Mouse (Mus musculus) CH12.LX (cell line): ENCODE data around the gene Ino80d. TPM values are rescaled to one million over a fixed set of nuclear protein-coding genes. Genes with fewer than 3 reads are reported as not detected.

Experiments
- DNase-seq: peaks from one replicate; pipeline ENCODE4 v3.0.0-alpha.2; 2013; ENCODE audit errors: extremely low read depth
- H3K27ac ChIP-seq: 2 replicates; pipeline ENCODE4 v1.5.1; 2012; ENCODE audit warnings: low read depth, mild to moderate bottlenecking, control low read depth, moderate library complexity; ENCODE audit not compliant: insufficient read depth
- H3K27me3 ChIP-seq: replicated peaks from 2 replicates; pipeline ENCODE3; 2012; ENCODE audit warnings: inconsistent platforms
- H3K36me3 ChIP-seq, 2 experiments: replicated peaks in 1 of 2; 2 replicates each; pipeline versions ENCODE3 to v1.6.1; 2012; ENCODE audit warnings: inconsistent platforms in 1 of 2, low read length in 1 of 2, mild to moderate bottlenecking in 1 of 2, mixed read lengths in 1 of 2, moderate library complexity in 1 of 2; ENCODE audit not compliant: control insufficient read depth in 1 of 2, insufficient read depth in 1 of 2
- H3K4me1 ChIP-seq, 2 experiments: 2 replicates each; pipeline ENCODE4 v1.6.1; 2012; ENCODE audit warnings: inconsistent platforms in 1 of 2, moderate library complexity in 1 of 2; ENCODE audit not compliant: insufficient read depth in 2 of 2, control insufficient read depth in 1 of 2
- H3K4me2 ChIP-seq: 2 replicates; pipeline ENCODE4 v1.6.1; 2012; ENCODE audit warnings: low read depth, mild to moderate bottlenecking, control low read depth; ENCODE audit not compliant: poor library complexity, insufficient read depth, severe bottlenecking
- H3K4me3 ChIP-seq, 3 experiments: fragments of 150-350 bp in 1 of 3; sonication (generic) in 1 of 3; replicated peaks in 1 of 3; 2 replicates each; pipeline versions ENCODE3 to v1.5.1; 2011 to 2012; ENCODE audit warnings: low read depth in 2 of 3, low read length in 2 of 3, mild to moderate bottlenecking in 2 of 3, moderate library complexity in 2 of 3, control low read depth in 1 of 3, improper control_type of control experiment in 1 of 3, inconsistent platforms in 1 of 3, mixed read lengths in 1 of 3; ENCODE audit not compliant: poor library complexity in 1 of 3
- H3K79me2 ChIP-seq: replicated peaks from 2 replicates; pipeline ENCODE4 v1.6.1; 2012; ENCODE audit warnings: mild to moderate bottlenecking, moderate library complexity; ENCODE audit not compliant: control insufficient read depth, poor library complexity, insufficient read depth, severe bottlenecking; ENCODE audit errors: extremely low read depth
- H3K9ac ChIP-seq: 2 replicates; pipeline ENCODE4 v1.6.1; 2012; ENCODE audit warnings: low read depth, mild to moderate bottlenecking, control low read depth, moderate library complexity; ENCODE audit not compliant: insufficient read depth
- H3K9me3 ChIP-seq: replicated peaks from 2 replicates; pipeline ENCODE3; 2012; ENCODE audit warnings: low read length, inconsistent platforms, mixed read lengths
- CHD1 ChIP-seq: IDR thresholded peaks from 2 replicates; pipeline ENCODE4 v1.6.1; 2012; ENCODE audit warnings: low read depth, low read length, improper control_type of control experiment, inconsistent platforms
- E2F4 ChIP-seq: IDR thresholded peaks from 2 replicates; pipeline ENCODE4 v1.6.1; 2011; ENCODE audit warnings: low read depth, low read length, improper control_type of control experiment; ENCODE audit not compliant: insufficient replicate concordance
- ETS1 ChIP-seq: conservative IDR thresholded peaks from 2 replicates; pipeline ENCODE4 v1.6.1; 2012; ENCODE audit warnings: low read depth, mild to moderate bottlenecking, inconsistent platforms, low read length, improper control_type of control experiment, moderate library complexity
- GABPA ChIP-seq: IDR thresholded peaks from 2 replicates; pipeline ENCODE4 v1.6.1; 2012; ENCODE audit warnings: low read depth, low read length, improper control_type of control experiment, inconsistent platforms; ENCODE audit not compliant: insufficient replicate concordance
- MYC ChIP-seq: IDR thresholded peaks from 2 replicates; pipeline ENCODE4 v1.6.1; 2011; ENCODE audit warnings: low read depth, mild to moderate bottlenecking, improper control_type of control experiment, low read length
- NRF1 ChIP-seq: IDR thresholded peaks from 2 replicates; pipeline ENCODE4 v1.6.1; 2014; ENCODE audit warnings: low read depth, mild to moderate bottlenecking, inconsistent platforms, low read length, improper control_type of control experiment, moderate library complexity
- SIN3A ChIP-seq: IDR thresholded peaks from 2 replicates; pipeline ENCODE4 v1.6.1; 2012; ENCODE audit warnings: low read length, improper control_type of control experiment, inconsistent platforms
- SMC3 ChIP-seq: IDR thresholded peaks from 2 replicates; pipeline ENCODE4 v1.6.1; 2011; ENCODE audit warnings: low read depth, low read length, improper control_type of control experiment
- TBP ChIP-seq: conservative IDR thresholded peaks from 2 replicates; pipeline ENCODE4 v1.6.1; 2011; ENCODE audit warnings: low read depth, low read length, improper control_type of control experiment
- TCF12 ChIP-seq: IDR thresholded peaks from 2 replicates; pipeline ENCODE4 v1.6.1; 2014; ENCODE audit warnings: low read depth, mild to moderate bottlenecking, inconsistent platforms, low read length, improper control_type of control experiment
- USF1 ChIP-seq: IDR thresholded peaks from 2 replicates; pipeline ENCODE4 v1.6.1; 2014; ENCODE audit warnings: low read depth, mild to moderate bottlenecking, inconsistent platforms, low read length, improper control_type of control experiment
- USF2 ChIP-seq: conservative IDR thresholded peaks from 2 replicates; pipeline ENCODE4 v1.6.1; 2011; ENCODE audit warnings: low read depth, low read length, improper control_type of control experiment
- ZKSCAN1 ChIP-seq: IDR thresholded peaks from 2 replicates; pipeline ENCODE4 v1.6.1; 2012; ENCODE audit warnings: low read depth, inconsistent platforms, low read length, improper control_type of control experiment, borderline replicate concordance
- ZMIZ1 ChIP-seq: IDR thresholded peaks from 2 replicates; pipeline ENCODE4 v1.6.1; 2012; ENCODE audit warnings: low read depth, mild to moderate bottlenecking, inconsistent platforms, low read length, improper control_type of control experiment
- dilution Hi-C: fragments of 300-500 bp; cut with MboI; formaldehyde crosslinking; loops from 2 replicates; pipeline ENCODE4 v1.14.3; 2020; ENCODE audit warnings: low sequenced_read_pairs; ENCODE audit not compliant: extremely low pct_unique_long_range_greater_than_20kb, extremely low pct_ligation_motif_present
- in situ Hi-C: fragments of 300-500 bp; cut with MboI; formaldehyde crosslinking; loops from 3 replicates; pipeline ENCODE4 v1.14.3; 2019; ENCODE audit warnings: low sequenced_read_pairs, low pct_ligation_motif_present, low pct_unique_long_range_greater_than_20kb, mixed read lengths
- polyA plus RNA-seq: library from polyadenylated mRNA; unstranded; fragments of >175 nt; gene quantifications from 2 replicates; pipeline ENCODE4 v1.2.1, GENCODE M21; 2012; ENCODE audit warnings: low read depth; ENCODE audit not compliant: insufficient read length
- total RNA-seq, 2 experiments: library from RNA; depleted of rRNA; stranded (reverse); fragments of 300-350 nt in 1 of 2; fragments of >200 nt in 1 of 2; gene quantifications; 2 replicates each; pipeline ENCODE4 v1.2.3; 2012 to 2014

Gene Ino80d
- total and polyA plus RNA-seq, 3 experiments = 4.5 to 5.8 (median 4.6) TPM

- Histone ChIP-seq H3K36me3 (peaks cover 55 to 82% of the 10 kb centered on the region in 2 experiments), H3K9ac (no peak overlapping the region), H3K4me2 (no peak overlapping the region), H3K4me3 (no peak overlapping the region), H3K4me1 (peaks cover 4 to 11% of the 10 kb centered on the region in 2 experiments), H3K9me3 (peaks cover 5% of the 10 kb centered on the region), H3K79me2 (peaks cover 11% of the 10 kb centered on the region), H3K27ac (no peak overlapping the region), H3K27me3 (no peaks in the 10 kb centered on the region)
- in situ Hi-C loops (no loop called here), dilution Hi-C loops (no loop called here)
- no peak for TF ChIP-seq CHD1
- TF ChIP-seq GABPA = no peak
- no peak for TF ChIP-seq E2F4
- no peak for DNase-seq
These were observed 7.5 kb upstream of the Ino80d start for GRCm38 (mm10) chr1:63122005-63122404.

- TF ChIP-seq GABPA (no peak), CHD1 (no peak), SIN3A (no peak), ZKSCAN1 (no peak), ZMIZ1 (no peak), USF1 (no peak), ETS1 (no peak), TCF12 (no peak), E2F4 (no peak), NRF1 (no peak)
- Histone ChIP-seq H3K79me2 (peaks cover 27% of the 10 kb centered on the region), H3K27me3 (no peaks in the 10 kb centered on the region), H3K4me1 (peaks cover 10 to 16% of the 10 kb centered on the region in 2 experiments), H3K9me3 (peaks cover 5% of the 10 kb centered on the region), H3K36me3 (peaks cover 52 to 72% of the 10 kb centered on the region in 2 experiments), H3K4me3 (no peak overlapping the region), H3K27ac (no peak overlapping the region), H3K9ac (no peak overlapping the region), H3K4me2 (no peak overlapping the region)
- in situ Hi-C loops = no loop called here
- dilution Hi-C loops = no loop called here
- no peak for DNase-seq
These were observed 5.9 kb upstream of the Ino80d start for GRCm38 (mm10) chr1:63120382-63120781.

- H3K4me3 ChIP-seq = no peak overlapping the region
- H3K4me2 ChIP-seq = no peak overlapping the region
- in situ Hi-C loops (no loop called here), dilution Hi-C loops (no loop called here)
- H3K4me1 ChIP-seq = peaks cover 10 to 16% of the 10 kb centered on the region in 2 experiments
- H3K9ac ChIP-seq = no peak overlapping the region
- no peak overlapping the region for H3K27ac ChIP-seq
- H3K36me3 ChIP-seq = peaks cover 48 to 68% of the 10 kb centered on the region in 2 experiments
- TF ChIP-seq TBP = no peak
- TF ChIP-seq USF2 = no peak
- TF ChIP-seq MYC = no peak
- TF ChIP-seq SMC3 = no peak
- H3K9me3 ChIP-seq = peaks cover 5% of the 10 kb centered on the region
- peaks cover 30% of the 10 kb centered on the region for H3K79me2 ChIP-seq
- DNase-seq = no peak
- no peaks in the 10 kb centered on the region for H3K27me3 ChIP-seq
These were observed 5.2 kb upstream of the Ino80d start for GRCm38 (mm10) chr1:63119675-63120074.
